10 mouse cellular contexts compared by ENCODE assay signal in the genomic region with DNA sequence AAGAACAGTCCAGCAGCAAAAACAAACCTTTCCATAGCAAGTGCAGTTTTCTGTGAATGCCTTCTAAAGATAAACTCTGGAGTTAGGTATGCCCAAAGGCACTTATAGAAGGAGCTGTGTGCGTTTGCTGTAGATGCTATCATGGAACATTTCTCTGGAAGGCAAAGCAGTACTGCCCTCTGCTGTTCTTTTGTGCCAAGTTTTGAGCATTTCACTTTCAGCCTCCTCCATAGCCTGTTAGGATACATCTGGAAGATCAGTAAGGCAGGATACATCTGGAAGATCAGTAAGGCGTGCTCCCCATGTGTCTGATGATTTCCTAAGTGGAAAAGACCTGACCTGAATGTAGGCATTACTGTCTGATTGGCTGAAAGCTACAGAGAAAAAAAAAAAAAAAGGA. TPM values are rescaled to one million over a fixed set of nuclear protein-coding genes. Genes with fewer than 3 reads are reported as not detected.
DNase-seq lines count a peak whose midpoint lies in the region; ATAC-seq and TF ChIP-seq lines count a peak whose summit lies in the region.
"Had no signal": no experiment of that assay in that cellular context is flagged by ENCODE, and none has a peak within 500 bp of the region (broad histone marks: within the 10 kb centered on the region; RNA-seq: fewer than 3 reads in every experiment).

No protein-coding gene starts in this region.

- H3K27me3 ChIP-seq in liver, postnatal 0 days (ENCODE audit: insufficient read depth, low read length) = no peaks in the 10 kb centered on the region
- H3K27me3 ChIP-seq in liver, embryonic 12.5 days (replicated peaks) = no peaks in the 10 kb centered on the region
- H3K27me3 ChIP-seq in hindbrain, embryonic 16.5 days (replicated peaks; ENCODE audit: control insufficient read depth, insufficient read depth, low read length) = no peaks in the 10 kb centered on the region

- no peak for TF ChIP-seq EP300 in liver, postnatal 0 days (IDR thresholded peaks at IDR 0.05; ENCODE audit: low read depth)

- no peak overlapping the region for H3K4me2 ChIP-seq in liver, postnatal 0 days (ENCODE audit: low read depth, low read length)
- H3K4me2 ChIP-seq in liver, embryonic 12.5 days = no peak overlapping the region
- H3K4me2 ChIP-seq in hindbrain, embryonic 16.5 days (ENCODE audit: low read length) = no peak overlapping the region

- no peaks in the 10 kb centered on the region for H3K36me3 ChIP-seq in liver, postnatal 0 days (replicated peaks; ENCODE audit: insufficient read depth, low read length)
- H3K36me3 ChIP-seq in liver, embryonic 12.5 days = no peaks in the 10 kb centered on the region
- no peaks in the 10 kb centered on the region for H3K36me3 ChIP-seq in hindbrain, embryonic 16.5 days (ENCODE audit: control insufficient read depth, insufficient read depth, low read length)

- H3K4me1 ChIP-seq in liver, postnatal 0 days (ENCODE audit: insufficient read depth) = no peaks in the 10 kb centered on the region
- H3K4me1 ChIP-seq in liver, embryonic 12.5 days = no peaks in the 10 kb centered on the region
- H3K4me1 ChIP-seq in hindbrain, embryonic 16.5 days (ENCODE audit: control insufficient read depth, insufficient read depth, low read depth, low read length) = no peaks in the 10 kb centered on the region

- 17% methylated on average over 2 of the region's 2 CpGs for WGBS in liver, postnatal 0 days (ENCODE audit: insufficient replicate concordance)
- 5% methylated on average over 2 of the region's 2 CpGs for WGBS in liver, embryonic 12.5 days (ENCODE audit: insufficient replicate concordance)
- WGBS in hindbrain, embryonic 16.5 days = 26% methylated on average over 2 of the region's 2 CpGs

- H3K4me3 ChIP-seq in liver, postnatal 0 days (ENCODE audit: low read depth, low read length) = no peak overlapping the region
- H3K4me3 ChIP-seq in liver, embryonic 12.5 days = no peak overlapping the region
- H3K4me3 ChIP-seq in hindbrain, embryonic 16.5 days (ENCODE audit: low read length) = no peak overlapping the region
- H3K4me3 ChIP-seq: myocyte had no signal

- intact Hi-C loops in gastrocnemius, postnatal 36 days (cut with DNase I) = loop anchor here (1.0 to 10.0 kb wide), 2 partner anchors 66 to 151 kb away; no protein-coding TSS in a partner anchor

- DNase-seq in adrenal gland, adult 2 months = peak; percentile 36
- DNase-seq in adrenal gland, postnatal 4 days (ENCODE audit: low spot score in 2 of 2) = no peak
- DNase-seq in liver, postnatal 0 days = peak; percentile 30
- DNase-seq in adrenal gland, postnatal 36 days = peak; percentile 22 to 55
- DNase-seq in naive thymus-derived CD4-positive, alpha-beta T cell, adult 2 months (ENCODE audit: low read depth) = peak; percentile 59
- DNase-seq in gastrocnemius, postnatal 36 days = no peak

- no peak for ATAC-seq in liver, postnatal 0 days
- ATAC-seq in liver, embryonic 12.5 days = no peak
- peak; percentile 72 for ATAC-seq in hindbrain, embryonic 16.5 days

- no peak overlapping the region for H3K27ac ChIP-seq in liver, postnatal 0 days (ENCODE audit: low read depth)
- no peak overlapping the region for H3K27ac ChIP-seq in liver, embryonic 12.5 days
- no peak overlapping the region for H3K27ac ChIP-seq in hindbrain, embryonic 16.5 days (ENCODE audit: low read depth, low read length)

- peak; percentile 77 for TF ChIP-seq CTCF in liver, postnatal 0 days (IDR thresholded peaks at IDR 0.05; ENCODE audit: low read depth)

- H3K9ac ChIP-seq in liver, postnatal 0 days (replicated peaks) = no peak overlapping the region
- no peak overlapping the region for H3K9ac ChIP-seq in liver, embryonic 12.5 days
- no peak overlapping the region for H3K9ac ChIP-seq in hindbrain, embryonic 16.5 days (ENCODE audit: low read depth, low read length)

- no peaks in the 10 kb centered on the region for H3K9me3 ChIP-seq in liver, postnatal 0 days (ENCODE audit: low read length)
- H3K9me3 ChIP-seq in liver, embryonic 12.5 days (replicated peaks) = no peaks in the 10 kb centered on the region
- no peaks in the 10 kb centered on the region for H3K9me3 ChIP-seq in hindbrain, embryonic 16.5 days (ENCODE audit: control insufficient read depth, low read length)

RNA-seq across cellular contexts. Expression of gene Lgals12, which starts 11.5 kb away (rescaled TPM):
- total RNA-seq in adrenal gland, adult 2 months (2021) = 10 to 100 TPM; 28.1 to 38.8 TPM
- 9.6 and 20.4 TPM in 2 replicates for polyA plus RNA-seq in adrenal gland, adult 2 months (2012; rRNA removed)
- total RNA-seq in adrenal gland, postnatal 4 days (2021) = 10 to 100 TPM; 10.4 to 12.3 TPM
- not detected in 2 replicates for polyA plus RNA-seq in liver, postnatal 0 days (2015; fragmentation: Nextera tagmentation; extraction: Ambion mirVana)
- not detected in 2 replicates for polyA plus RNA-seq in liver, embryonic 12.5 days (2016; fragmentation: Nextera tagmentation; extraction: Ambion mirVana)
- 10 to 100 TPM; 21.0 to 38.8 TPM for total RNA-seq in adrenal gland, postnatal 36 days (2021)
- 0.28 and 0.46 TPM in 2 replicates for polyA plus RNA-seq in hindbrain, embryonic 16.5 days (2015; fragmentation: Nextera tagmentation; extraction: Ambion mirVana)
- total RNA-seq in gastrocnemius, postnatal 36 days (2021) = under 1 TPM; 0.48 to 0.79 TPM

RNA-seq across cellular contexts. Expression of gene Hrasls5, which starts 16.8 kb away (rescaled TPM):
- under 1 TPM in 1 of 2 experiments, not detected in 1; 0.37 TPM for total RNA-seq in adrenal gland, adult 2 months (2021)
- polyA plus RNA-seq in adrenal gland, adult 2 months (2012; rRNA removed) = 1.0 TPM in 1 of 2 replicates, not detected in the other
- not detected for total RNA-seq in adrenal gland, postnatal 4 days (2021)
- polyA plus RNA-seq in liver, postnatal 0 days (2015; fragmentation: Nextera tagmentation; extraction: Ambion mirVana) = not detected in 2 replicates
- polyA plus RNA-seq in liver, embryonic 12.5 days (2016; fragmentation: Nextera tagmentation; extraction: Ambion mirVana) = not detected in 2 replicates
- under 1 TPM; 0.26 to 0.70 TPM for total RNA-seq in adrenal gland, postnatal 36 days (2021)
- 0.15 TPM in 1 of 2 replicates, not detected in the other for polyA plus RNA-seq in hindbrain, embryonic 16.5 days (2015; fragmentation: Nextera tagmentation; extraction: Ambion mirVana)
- not detected for total RNA-seq in gastrocnemius, postnatal 36 days (2021)
- polyA plus RNA-seq: heart, embryonic 14.5 days had no signal

RNA-seq across cellular contexts. Expression of gene Pla2g16, which starts 38.3 kb away (rescaled TPM):
- total RNA-seq in adrenal gland, adult 2 months (2021) = 100 to 1,000 TPM in 1 of 2 experiments, 10 to 100 TPM in 1; 53.9 to 113 TPM
- 10.9 and 13.6 TPM in 2 replicates for polyA plus RNA-seq in adrenal gland, adult 2 months (2012; rRNA removed)
- 10 to 100 TPM; 33.0 to 41.5 TPM for total RNA-seq in adrenal gland, postnatal 4 days (2021)
- polyA plus RNA-seq in liver, postnatal 0 days (2015; fragmentation: Nextera tagmentation; extraction: Ambion mirVana) = 16.0 and 18.0 TPM in 2 replicates
- 22.0 and 23.6 TPM in 2 replicates for polyA plus RNA-seq in liver, embryonic 12.5 days (2016; fragmentation: Nextera tagmentation; extraction: Ambion mirVana)
- total RNA-seq in adrenal gland, postnatal 36 days (2021) = 10 to 100 TPM; 54.2 to 78.7 TPM
- 6.0 and 8.6 TPM in 2 replicates for polyA plus RNA-seq in hindbrain, embryonic 16.5 days (2015; fragmentation: Nextera tagmentation; extraction: Ambion mirVana)
- total RNA-seq in gastrocnemius, postnatal 36 days (2021) = 100 to 1,000 TPM in 1 of 2 experiments, 10 to 100 TPM in 1; 99.9 to 107 TPM

Comparison
In these comparisons a context has a peak if more than half of its experiments do, and no peak if none do; other contexts are left out.
1. DNase-seq: peak in adrenal gland, adult 2 months (single experiment), liver, postnatal 0 days (single experiment), adrenal gland, postnatal 36 days (2 of 2) and naive thymus-derived CD4-positive, alpha-beta T cell, adult 2 months (single experiment); none in adrenal gland, postnatal 4 days (0 of 2) and gastrocnemius, postnatal 36 days (0 of 2).
2. RNA of gene Lgals12, which starts 11.5 kb away (total RNA-seq): 21.0 to 38.8 TPM in adrenal gland, postnatal 36 days, 28.1 to 38.8 TPM in adrenal gland, adult 2 months and 10.4 to 12.3 TPM in adrenal gland, postnatal 4 days; 0.48 to 0.79 TPM in gastrocnemius, postnatal 36 days; every median in the first group is over 4 times any median in the second.